In the genomic region with DNA sequence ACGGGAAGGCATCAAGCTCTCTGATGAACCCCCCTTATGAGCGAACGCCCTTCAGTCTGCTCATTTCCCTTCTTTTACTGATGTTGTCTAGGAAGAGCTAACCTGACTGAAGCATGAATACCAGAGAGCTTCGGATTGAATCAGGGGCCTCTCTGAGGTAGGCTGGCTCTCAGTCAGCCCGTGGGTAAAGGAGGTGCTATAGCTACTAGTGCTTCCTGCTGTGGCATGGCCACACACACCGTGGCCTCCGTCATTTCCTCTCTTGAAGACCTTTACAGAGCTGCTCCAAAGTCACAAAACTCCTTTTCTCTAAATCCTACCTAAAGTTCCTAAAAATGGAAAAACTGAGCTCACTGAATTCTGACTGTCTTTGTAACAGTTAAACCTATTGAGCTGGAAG, we compare ENCODE assay signal across 31 mouse cellular contexts.
DNase-seq lines count a peak whose midpoint lies in the region; ATAC-seq lines count a peak whose summit lies in the region.
"Had no signal": no experiment of that assay in that cellular context is flagged by ENCODE, and none has a peak within 500 bp of the region (broad histone marks: within the 10 kb centered on the region; RNA-seq: fewer than 3 reads in every experiment).

No protein-coding gene starts in this region.

- H3K9me3 ChIP-seq in forebrain, embryonic 12.5 days = no peaks in the 10 kb centered on the region
- H3K9me3 ChIP-seq: embryonic facial prominence, embryonic 13.5 days; forebrain, embryonic 10.5 days; hindbrain, embryonic 15.5 days; intestine, embryonic 15.5 days; liver, embryonic 15.5 days; midbrain, embryonic 10.5 days; midbrain, embryonic 15.5 days had no signal

- WGBS in forebrain, embryonic 12.5 days = 83% methylated on average over 7 of the region's 7 CpGs

- H3K27me3 ChIP-seq in forebrain, embryonic 12.5 days = no peaks in the 10 kb centered on the region
- H3K27me3 ChIP-seq: hindbrain, embryonic 15.5 days; intestine, embryonic 15.5 days; liver, embryonic 15.5 days; midbrain, embryonic 15.5 days had no signal

- no peak overlapping the region for H3K4me3 ChIP-seq in forebrain, embryonic 12.5 days (replicated peaks)
- H3K4me3 ChIP-seq: embryonic facial prominence, embryonic 13.5 days; forebrain, embryonic 10.5 days; hindbrain, embryonic 15.5 days; intestine, embryonic 15.5 days; layer of hippocampus, adult 2 months; liver, embryonic 15.5 days; midbrain, embryonic 10.5 days; midbrain, embryonic 15.5 days had no signal

- peak; percentile 36 for DNase-seq in thymus, postnatal 0 days (ENCODE audit: low spot score)
- no peak for DNase-seq in thymus, postnatal 10 days (ENCODE audit: low spot score in 2 of 2)
- no peak for DNase-seq in ovary, postnatal 36 days (ENCODE audit: low spot score)
- DNase-seq: adrenal gland, postnatal 25 days; B cell, adult 2 months; cerebellum, adult 2 months; cerebellum, postnatal 36 days; heart, postnatal 36 days; kidney, adult 2 months; kidney, postnatal 36 days; lung, embryonic 14.5 days; lung, postnatal 14 days; right cerebral cortex, adult 18-20 months; spleen, adult 18-20 months; thymus, adult 18-20 months had no signal

- peaks cover 11% of the 10 kb centered on the region for H3K4me1 ChIP-seq in forebrain, embryonic 12.5 days
- H3K4me1 ChIP-seq: intestine, embryonic 15.5 days; liver, embryonic 15.5 days; midbrain, embryonic 10.5 days had no signal

- H3K9ac ChIP-seq in forebrain, embryonic 12.5 days = no peak overlapping the region
- H3K9ac ChIP-seq: embryonic facial prominence, embryonic 13.5 days; hindbrain, embryonic 15.5 days; intestine, embryonic 15.5 days; liver, embryonic 15.5 days; lung, embryonic 14.5 days; midbrain, embryonic 15.5 days had no signal

- H3K36me3 ChIP-seq in forebrain, embryonic 12.5 days (replicated peaks) = peaks cover 9% of the 10 kb centered on the region; the same call in 1 of the 2 replicates
- H3K36me3 ChIP-seq: embryonic facial prominence, embryonic 13.5 days; intestine, embryonic 15.5 days; liver, embryonic 15.5 days; midbrain, embryonic 15.5 days had no signal

- no peak overlapping the region for H3K27ac ChIP-seq in forebrain, embryonic 12.5 days
- H3K27ac ChIP-seq: embryonic facial prominence, embryonic 13.5 days; forebrain, embryonic 10.5 days; hindbrain, embryonic 15.5 days; intestine, embryonic 15.5 days; layer of hippocampus, adult 2 months; liver, embryonic 15.5 days; midbrain, embryonic 10.5 days; midbrain, embryonic 15.5 days; stomach, postnatal 0 days had no signal

- peak; percentile 68 for ATAC-seq in activated CD4-positive, CD25-positive, alpha-beta regulatory T cell, adult 4 months
- peak; percentile 69 for ATAC-seq in inflammation-experienced regulatory T-cells, adult 6 months
- ATAC-seq in cerebellum, adult (ENCODE audit: insufficient number of reproducible peaks, low FRiP score, low TSS enrichment) = no peak
- ATAC-seq in forebrain, embryonic 12.5 days (ENCODE audit: low FRiP score) = no peak
- ATAC-seq: forebrain, embryonic 16.5 days; intestine, embryonic 15.5 days; midbrain, embryonic 15.5 days; Patski had no signal

- no peak overlapping the region for H3K4me2 ChIP-seq in forebrain, embryonic 12.5 days
- H3K4me2 ChIP-seq: embryonic facial prominence, embryonic 13.5 days; heart, embryonic 11.5 days; hindbrain, embryonic 15.5 days; intestine, embryonic 15.5 days; liver, embryonic 15.5 days; lung, embryonic 14.5 days; midbrain, embryonic 15.5 days had no signal

Comparison
In these comparisons a context has a peak if more than half of its experiments do, and no peak if none do; other contexts are left out.
1. ATAC-seq: peak in activated CD4-positive, CD25-positive, alpha-beta regulatory T cell, adult 4 months (single experiment) and inflammation-experienced regulatory T-cells, adult 6 months (single experiment); none in cerebellum, adult (single experiment) and forebrain, embryonic 12.5 days (single experiment).